Mouse (Mus musculus) liver, adult 2 months (tissue): ENCODE data around the gene Brdt.

ENCODE experiments used
- CTCF ChIP-seq: fragments of 200-500 bp; IDR thresholded peaks from 2 replicates; pipeline ENCODE4 v1.5.1; 2011; ENCODE audit warnings: low read depth, low read length, control low read depth
- POLR2A ChIP-seq: fragments of 200-500 bp; IDR thresholded peaks from 2 replicates; pipeline ENCODE4 v1.6.1; 2011; ENCODE audit warnings: low read length, control low read depth; ENCODE audit not compliant: insufficient read depth; ENCODE audit errors: extremely low read depth

- no peak for TF ChIP-seq POLR2A
- no peak for TF ChIP-seq CTCF
Observed at GRCm38 (mm10) chr5:107371335-107371734, 40.4 kb downstream of the Brdt start.
